Mouse (Mus musculus) limb, embryonic 10.5 days (tissue): Measurements from ENCODE around the gene Tbc1d1. TPM values are rescaled to one million over a fixed set of nuclear protein-coding genes. Genes with fewer than 3 reads are reported as not detected.

Source experiments
- DNase-seq: peaks from one replicate; pipeline ENCODE4 v3.0.0-alpha.2; 2017; ENCODE audit warnings: low spot score
- H3K27ac ChIP-seq: fragments of 300-500 bp; sonication (generic); 2 replicates; pipeline ENCODE4 v1.5.1; 2016; ENCODE audit warnings: mild to moderate bottlenecking
- H3K27me3 ChIP-seq: fragments of 300-500 bp; sonication (generic); 2 replicates; pipeline ENCODE4 v1.6.1; 2016; ENCODE audit warnings: low read depth, mild to moderate bottlenecking; ENCODE audit not compliant: poor library complexity, severe bottlenecking
- H3K36me3 ChIP-seq: fragments of 300-500 bp; sonication (generic); 2 replicates; pipeline ENCODE4 v1.6.1; 2016; ENCODE audit warnings: mild to moderate bottlenecking, moderate library complexity
- H3K4me1 ChIP-seq: fragments of 300-500 bp; sonication (generic); 2 replicates; pipeline ENCODE4 v1.6.1; 2016
- H3K4me3 ChIP-seq: fragments of 300-500 bp; sonication (generic); 2 replicates; pipeline ENCODE4 v1.5.1; 2016; ENCODE audit warnings: mild to moderate bottlenecking, moderate library complexity
- H3K9me3 ChIP-seq: fragments of 300-500 bp; sonication (generic); replicated peaks from 2 replicates; pipeline ENCODE4 v1.6.1; 2016; ENCODE audit warnings: mild to moderate bottlenecking
- WGBS: fragments of 180-500 bp; shearing (Covaris S2); methylation state at CpG from one replicate; pipeline ENCODE4 v1.1.7; 2016; 5-methylcytosine and 5-hydroxymethylcytosine counted together
- polyA plus RNA-seq: library from polyadenylated mRNA; unstranded; fragments of >200 nt; fragmentation: Nextera tagmentation; extraction: Ambion mirVana; gene quantifications from 2 replicates; pipeline ENCODE4 v1.2.1, GENCODE M21; 2016

Gene Tbc1d1
- polyA plus RNA-seq, 1 experiment from 2014 or later = 35.0 TPM

- H3K27ac ChIP-seq = no peak overlapping the region; the same call in 1 of the 2 replicates
- H3K4me1 ChIP-seq = no peaks in the 10 kb centered on the region
- H3K36me3 ChIP-seq = peaks cover 19% of the 10 kb centered on the region
- H3K4me3 ChIP-seq = no peak overlapping the region
- 69% methylated on average over 13 of the region's 13 CpGs for WGBS
- H3K9me3 ChIP-seq = no peaks in the 10 kb centered on the region
- no peaks in the 10 kb centered on the region for H3K27me3 ChIP-seq
- DNase-seq = no peak
Measured at GRCm38 (mm10) chr5:64263898-64264478, 107.9 kb downstream of the Tbc1d1 start.

- 37% methylated on average over 3 of the region's 3 CpGs for WGBS
- DNase-seq = no peak
- H3K9me3 ChIP-seq = no peaks in the 10 kb centered on the region
- no peak overlapping the region for H3K27ac ChIP-seq
- no peak overlapping the region for H3K4me3 ChIP-seq
- H3K36me3 ChIP-seq = peaks cover 19% of the 10 kb centered on the region
- no peaks in the 10 kb centered on the region for H3K27me3 ChIP-seq
- peaks cover 8% of the 10 kb centered on the region for H3K4me1 ChIP-seq
Measured at GRCm38 (mm10) chr5:64265145-64265544, 109.0 kb downstream of the Tbc1d1 start.

- Histone ChIP-seq H3K4me1 (peaks cover 11% of the 10 kb centered on the region), H3K36me3 (peaks cover 26% of the 10 kb centered on the region), H3K9me3 (no peaks in the 10 kb centered on the region), H3K27me3 (no peaks in the 10 kb centered on the region), H3K27ac (no peak overlapping the region), H3K4me3 (no peak overlapping the region)
- WGBS = 88% methylated on average over 3 of the region's 3 CpGs
- DNase-seq = no peak
Measured at GRCm38 (mm10) chr5:64265906-64266305, 109.8 kb downstream of the Tbc1d1 start.

GRCm38 (mm10) chr5:64266534-64266933, 110.4 kb downstream of the Tbc1d1 start:
- WGBS = 99% methylated on average over 2 of the region's 2 CpGs
- no peaks in the 10 kb centered on the region for H3K27me3 ChIP-seq

GRCm38 (mm10) chr5:64267279-64267678, 111.2 kb downstream of the Tbc1d1 start:
- peaks cover 11% of the 10 kb centered on the region for H3K4me1 ChIP-seq
- H3K27ac ChIP-seq = no peak overlapping the region
- H3K27me3 ChIP-seq = no peaks in the 10 kb centered on the region
- H3K9me3 ChIP-seq = no peaks in the 10 kb centered on the region
- DNase-seq = no peak
- no peak overlapping the region for H3K4me3 ChIP-seq
- WGBS = 90% methylated on average over 9 of the region's 9 CpGs
- H3K36me3 ChIP-seq = peaks cover 40% of the 10 kb centered on the region

More at GRCm38 (mm10) chr5:64266534-64266933, 110.4 kb downstream of the Tbc1d1 start:
- DNase-seq = no peak
- Histone ChIP-seq H3K4me1 (peaks cover 11% of the 10 kb centered on the region), H3K4me3 (no peak overlapping the region), H3K36me3 (peaks cover 32% of the 10 kb centered on the region), H3K9me3 (no peaks in the 10 kb centered on the region), H3K27ac (no peak overlapping the region)

- Histone ChIP-seq H3K4me1 (peaks cover 11% of the 10 kb centered on the region), H3K36me3 (peaks cover 39% of the 10 kb centered on the region), H3K4me3 (no peak overlapping the region), H3K27ac (peak overlapping the region; percentile 27; the same call in 1 of the 2 replicates), H3K27me3 (no peaks in the 10 kb centered on the region), H3K9me3 (no peaks in the 10 kb centered on the region)
- 72% methylated on average over 7 of the region's 7 CpGs for WGBS
- DNase-seq = no peak
Measured at GRCm38 (mm10) chr5:64269669-64270068, 113.6 kb downstream of the Tbc1d1 start.

- Histone ChIP-seq H3K36me3 (peaks cover 58% of the 10 kb centered on the region), H3K4me3 (no peak overlapping the region), H3K27me3 (no peaks in the 10 kb centered on the region), H3K9me3 (no peaks in the 10 kb centered on the region), H3K27ac (no peak overlapping the region), H3K4me1 (peaks cover 11% of the 10 kb centered on the region)
- DNase-seq = no peak
- WGBS = 92% methylated on average over 1 of the region's 1 CpGs
Measured at GRCm38 (mm10) chr5:64273517-64273916, 117.4 kb downstream of the Tbc1d1 start.

- Histone ChIP-seq H3K4me3 (no peak overlapping the region), H3K9me3 (no peaks in the 10 kb centered on the region), H3K27me3 (no peaks in the 10 kb centered on the region), H3K27ac (no peak overlapping the region), H3K4me1 (peaks cover 11% of the 10 kb centered on the region), H3K36me3 (peaks cover 65% of the 10 kb centered on the region)
- DNase-seq = no peak
- WGBS = 88% methylated on average over 9 of the region's 9 CpGs
Measured at GRCm38 (mm10) chr5:64274296-64274695, 118.2 kb downstream of the Tbc1d1 start.

- H3K27me3 ChIP-seq = no peaks in the 10 kb centered on the region
- no peak overlapping the region for H3K4me3 ChIP-seq
- peaks cover 71% of the 10 kb centered on the region for H3K36me3 ChIP-seq
- WGBS = 47% methylated on average over 17 of the region's 17 CpGs
- H3K4me1 ChIP-seq = 0 out of 2 replicates have a peak, but pooled peaks cover 6% of the 10 kb centered on the region
- H3K27ac ChIP-seq = no peak overlapping the region
- no peak for DNase-seq
- no peaks in the 10 kb centered on the region for H3K9me3 ChIP-seq
Measured at GRCm38 (mm10) chr5:64274738-64275451, 118.8 kb downstream of the Tbc1d1 start.

- no peak for DNase-seq
- Histone ChIP-seq H3K27ac (no peak overlapping the region), H3K36me3 (peaks cover 76% of the 10 kb centered on the region), H3K4me1 (no peaks in the 10 kb centered on the region), H3K4me3 (no peak overlapping the region), H3K9me3 (no peaks in the 10 kb centered on the region), H3K27me3 (no peaks in the 10 kb centered on the region)
- 92% methylated on average over 7 of the region's 7 CpGs for WGBS
Measured at GRCm38 (mm10) chr5:64277646-64278191, 121.6 kb downstream of the Tbc1d1 start.

- H3K27ac ChIP-seq = no peak overlapping the region
- peaks cover 84% of the 10 kb centered on the region for H3K36me3 ChIP-seq
- DNase-seq = no peak
- H3K4me3 ChIP-seq = no peak overlapping the region
- H3K4me1 ChIP-seq = no peaks in the 10 kb centered on the region
- no peaks in the 10 kb centered on the region for H3K27me3 ChIP-seq
- no peaks in the 10 kb centered on the region for H3K9me3 ChIP-seq
- 73% methylated on average over 7 of the region's 7 CpGs for whole genome bisulfite sequencing
Measured at GRCm38 (mm10) chr5:64279668-64280067, 123.6 kb downstream of the Tbc1d1 start.

- H3K27ac ChIP-seq = no peak overlapping the region
- H3K36me3 ChIP-seq = peaks cover 84% of the 10 kb centered on the region
- no peak overlapping the region for H3K4me3 ChIP-seq
- no peaks in the 10 kb centered on the region for H3K27me3 ChIP-seq
- no peaks in the 10 kb centered on the region for H3K4me1 ChIP-seq
- no peaks in the 10 kb centered on the region for H3K9me3 ChIP-seq
- DNase-seq = no peak
- 94% methylated on average over 8 of the region's 8 CpGs for WGBS
Measured at GRCm38 (mm10) chr5:64280191-64280590, 124.1 kb downstream of the Tbc1d1 start.

- 90% methylated on average over 4 of the region's 4 CpGs for whole genome bisulfite sequencing
- Histone ChIP-seq H3K27ac (no peak overlapping the region), H3K4me1 (no peaks in the 10 kb centered on the region), H3K9me3 (no peaks in the 10 kb centered on the region), H3K4me3 (no peak overlapping the region), H3K27me3 (no peaks in the 10 kb centered on the region), H3K36me3 (peaks cover 85% of the 10 kb centered on the region)
- no peak for DNase-seq
Measured at GRCm38 (mm10) chr5:64280613-64281012, 124.5 kb downstream of the Tbc1d1 start.
